Mouse (Mus musculus): ENCODE data around the gene Hoxd3.

The Hoxd3 gene

DNA sequence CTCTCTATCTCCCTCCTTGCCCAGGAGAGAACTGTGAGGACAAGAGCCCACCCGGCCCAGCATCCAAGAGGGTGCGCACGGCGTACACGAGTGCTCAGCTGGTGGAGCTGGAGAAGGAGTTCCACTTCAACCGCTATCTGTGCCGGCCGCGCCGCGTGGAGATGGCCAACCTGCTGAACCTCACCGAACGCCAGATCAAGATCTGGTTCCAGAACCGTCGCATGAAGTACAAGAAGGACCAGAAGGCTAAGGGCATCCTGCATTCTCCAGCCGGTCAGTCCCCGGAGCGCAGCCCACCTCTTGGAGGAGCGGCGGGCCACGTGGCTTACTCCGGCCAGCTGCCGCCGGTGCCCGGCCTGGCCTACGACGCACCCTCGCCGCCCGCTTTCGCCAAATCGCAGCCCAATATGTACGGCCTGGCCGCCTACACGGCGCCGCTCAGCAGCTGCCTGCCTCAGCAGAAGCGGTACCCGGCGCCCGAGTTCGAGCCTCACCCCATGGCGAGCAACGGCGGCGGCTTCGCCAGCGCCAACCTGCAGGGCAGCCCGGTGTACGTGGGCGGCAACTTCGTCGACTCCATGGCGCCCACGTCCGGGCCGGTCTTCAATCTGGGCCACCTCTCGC is 34.7 kb downstream of the Hoxd3 start:
- DNase-seq (ENCODE audit: low spot score): no peak

DNA sequence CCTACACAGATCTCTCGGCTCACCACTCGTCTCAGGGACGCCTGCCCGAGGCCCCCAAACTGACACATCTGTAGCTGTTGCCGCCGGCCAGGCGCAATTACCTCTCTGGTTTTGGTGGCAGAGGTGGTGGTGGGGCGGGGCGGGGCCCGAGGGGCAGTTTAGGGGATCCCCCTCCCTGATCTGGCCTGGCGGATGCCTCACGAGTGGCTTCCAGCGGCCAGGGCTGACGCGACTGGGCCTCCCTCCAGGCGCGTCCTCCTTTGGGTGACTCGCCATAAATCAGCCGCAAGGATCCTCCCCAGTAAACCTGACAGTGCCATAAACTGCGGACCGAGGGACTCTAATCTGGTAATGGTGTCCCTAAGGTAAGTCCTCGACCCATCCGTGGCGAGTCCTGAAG is 35.3 kb downstream of the Hoxd3 start:
- DNase-seq (ENCODE audit: low spot score): no peak

DNA sequence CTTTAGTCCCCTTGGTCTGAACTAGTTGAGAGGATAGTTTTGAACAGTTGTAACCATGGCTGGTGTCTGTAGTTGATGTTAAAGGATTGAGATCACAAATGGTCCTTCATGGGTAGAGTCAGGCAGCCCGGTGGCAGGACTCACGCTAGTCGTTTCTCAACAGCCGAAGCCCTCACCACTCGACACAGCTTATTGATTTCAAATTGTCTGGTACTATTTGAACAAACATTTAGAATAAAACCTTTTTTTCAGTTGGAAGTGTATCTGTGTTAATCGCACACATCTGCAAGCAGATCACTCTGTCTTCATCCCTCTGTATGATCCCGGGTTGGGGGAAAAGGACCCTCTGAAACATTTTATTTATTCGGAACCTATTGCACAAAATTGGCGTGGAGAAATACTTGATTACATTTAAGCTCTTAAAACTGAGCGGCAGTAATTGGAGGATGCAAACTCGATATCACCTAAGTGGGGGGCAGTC is 36.0 kb downstream of the Hoxd3 start:
- DNase-seq (ENCODE audit: low spot score): no peak

GRCm38 (mm10) chr2:74748436-74748995 is 36.8 kb downstream of the Hoxd3 start:
- DNase-seq (ENCODE audit: low spot score): no peak

DNA sequence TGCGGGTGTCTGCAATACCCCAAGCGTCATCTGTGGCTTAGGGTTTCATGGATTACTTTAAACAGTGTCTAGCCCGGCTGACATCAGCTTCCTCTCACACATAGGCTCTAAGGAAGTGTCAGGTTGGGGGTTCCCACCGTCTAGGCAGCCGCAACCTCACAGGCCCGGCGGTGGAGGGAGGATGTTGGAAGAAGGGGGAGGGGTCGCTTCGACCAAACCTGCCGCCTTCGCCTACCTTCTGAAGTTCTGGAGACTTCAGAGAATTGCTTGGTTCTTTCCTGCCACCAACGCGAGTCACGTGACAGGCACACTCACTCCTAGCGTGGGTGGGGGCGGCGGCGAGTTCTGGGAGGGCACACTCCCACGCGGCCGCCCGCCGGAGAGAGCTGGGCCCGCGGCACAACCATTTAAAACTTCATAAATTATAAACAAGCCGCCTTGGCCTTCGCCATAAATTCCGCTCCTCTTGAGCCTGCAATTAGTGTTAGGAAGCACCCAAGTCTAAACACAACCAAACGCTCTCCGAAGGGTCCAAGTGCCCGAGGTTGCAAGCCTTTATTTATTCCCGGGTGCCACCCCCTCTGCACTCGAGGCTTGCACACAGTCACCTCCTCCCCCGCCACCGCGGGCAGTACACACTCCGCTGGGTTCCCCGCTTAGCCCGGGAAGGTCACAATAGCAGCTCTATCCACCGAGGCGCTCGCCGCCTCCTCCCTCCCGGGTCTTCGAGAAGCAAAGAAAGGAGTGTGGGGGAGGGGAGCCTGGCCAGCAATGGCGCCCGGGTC is 37.8 kb downstream of the Hoxd3 start:
- DNase-seq (ENCODE audit: low spot score): no peak

GRCm38 (mm10) chr2:74750731-74751250 is 39.1 kb downstream of the Hoxd3 start:
- no peak for DNase-seq (ENCODE audit: low spot score)

- no peak for DNase-seq (ENCODE audit: low spot score)
Observed at GRCm38 (mm10) chr2:74751861-74752260, 40.1 kb downstream of the Hoxd3 start.

- DNase-seq (ENCODE audit: low spot score): no peak
Observed at GRCm38 (mm10) chr2:74752431-74753174, 40.9 kb downstream of the Hoxd3 start.

- no peak for DNase-seq (ENCODE audit: low spot score)
Observed at GRCm38 (mm10) chr2:74753175-74753523, 41.4 kb downstream of the Hoxd3 start.

- no peak for DNase-seq (ENCODE audit: low spot score)
Observed at GRCm38 (mm10) chr2:74753711-74754110, 42.0 kb downstream of the Hoxd3 start.

- DNase-seq (ENCODE audit: low spot score): no peak
Observed at GRCm38 (mm10) chr2:74760146-74760545, 48.4 kb downstream of the Hoxd3 start.

- no peak for DNase-seq (ENCODE audit: low spot score)
Observed at GRCm38 (mm10) chr2:74761941-74762340, 50.2 kb downstream of the Hoxd3 start.

DNA sequence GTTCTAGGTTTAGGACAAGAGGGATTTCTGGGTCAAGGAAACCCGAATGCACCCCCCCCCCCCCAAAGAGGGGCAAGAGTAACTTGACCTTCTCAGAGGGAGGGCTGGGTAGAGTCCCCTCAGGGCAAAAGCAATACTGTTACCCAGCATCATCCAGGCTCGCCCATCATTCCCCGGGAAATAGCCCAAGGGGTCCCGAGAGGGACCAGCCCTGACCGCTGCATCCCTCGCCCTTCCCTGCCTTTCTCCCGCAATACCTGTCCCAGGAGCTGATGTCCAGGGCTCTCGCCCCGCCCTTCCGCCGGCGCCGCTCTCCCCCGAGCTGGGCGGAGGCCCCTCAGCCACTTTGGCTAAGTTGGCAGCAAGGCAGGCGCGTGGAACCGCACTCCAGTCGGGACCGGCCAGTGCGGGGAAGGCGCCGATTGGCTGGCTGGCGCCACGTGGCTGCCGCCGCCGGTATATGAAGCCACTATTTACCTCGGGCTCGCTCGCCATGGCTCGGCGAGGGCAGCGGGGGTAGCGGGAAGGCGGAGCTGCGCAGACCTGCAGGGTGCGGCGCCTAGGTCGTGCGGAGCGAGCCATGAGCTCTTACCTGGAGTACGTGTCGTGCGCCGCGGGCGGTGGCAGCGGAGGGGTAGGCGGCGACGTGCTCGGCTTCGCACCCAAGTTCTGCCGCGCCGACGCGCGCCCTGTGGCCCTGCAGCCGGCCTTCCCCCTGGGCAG is 51.0 kb downstream of the Hoxd3 start, which contains the start of gene Hoxd1:
Gene Hoxd1 (plus strand): TSS at position 459 of the 723 bp plus-strand sequence.
- DNase-seq (ENCODE audit: low spot score): no peak

GRCm38 (mm10) chr2:74763245-74763735 is 51.6 kb downstream of the Hoxd3 start:
- DNase-seq (ENCODE audit: low spot score): no peak

DNA sequence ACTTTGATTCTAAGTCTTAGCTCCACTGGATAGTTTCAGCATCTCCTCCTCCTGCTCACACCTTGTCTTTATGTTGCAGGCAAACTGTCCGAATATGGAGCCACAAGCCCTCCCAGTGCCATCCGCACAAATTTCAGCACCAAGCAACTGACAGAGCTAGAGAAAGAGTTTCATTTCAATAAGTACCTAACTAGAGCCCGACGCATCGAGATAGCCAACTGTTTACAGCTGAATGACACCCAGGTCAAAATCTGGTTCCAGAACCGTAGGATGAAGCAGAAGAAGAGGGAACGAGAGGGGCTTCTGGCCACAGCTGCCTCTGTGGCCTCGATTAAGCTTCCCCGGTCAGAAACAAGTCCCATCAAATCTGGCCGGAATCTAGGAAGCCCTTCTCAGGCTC is 52.2 kb downstream of the Hoxd3 start:
- no peak for DNase-seq (ENCODE audit: low spot score)

- DNase-seq (ENCODE audit: low spot score): no peak
Observed at GRCm38 (mm10) chr2:74774359-74774758, 62.6 kb downstream of the Hoxd3 start.

DNA sequence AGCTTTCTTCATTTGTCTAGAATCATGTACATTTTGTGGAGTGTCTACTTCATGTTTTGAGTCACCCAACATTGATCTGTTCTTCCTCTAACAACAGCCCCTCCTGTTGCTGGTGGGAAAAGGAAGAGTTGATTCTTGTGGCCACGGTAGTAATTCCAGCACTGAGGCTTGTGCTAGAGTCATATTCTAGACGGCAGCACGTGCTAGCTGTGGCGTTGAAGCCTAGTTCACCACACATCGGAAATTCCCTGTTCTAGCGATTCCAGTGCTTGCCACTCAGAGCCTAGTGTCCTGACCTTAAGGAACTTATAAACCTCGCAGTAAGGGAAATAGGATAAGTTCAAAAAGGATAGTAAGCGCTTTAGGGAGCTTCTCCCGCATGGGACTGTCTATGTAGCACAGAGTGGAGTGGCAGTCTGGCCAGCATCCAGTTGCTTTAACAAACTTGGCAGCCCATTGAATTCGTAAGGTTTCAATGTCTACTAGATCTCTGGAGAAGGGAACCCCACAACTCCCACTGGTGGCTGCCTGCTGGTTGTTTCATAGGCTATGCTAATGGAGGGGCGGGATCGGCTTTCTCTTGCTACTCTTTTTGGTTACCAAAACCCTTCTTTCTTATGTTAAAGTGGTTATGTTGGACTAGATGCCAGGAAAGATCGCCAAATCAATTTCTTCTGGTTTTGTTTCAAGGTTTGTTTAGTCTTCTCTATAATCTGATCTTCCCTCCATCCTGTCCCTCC is 66.0 kb downstream of the Hoxd3 start:
- DNase-seq (ENCODE audit: low spot score): no peak

- no peak for DNase-seq (ENCODE audit: low spot score)
Observed at GRCm38 (mm10) chr2:74781386-74781785, 69.7 kb downstream of the Hoxd3 start.

GRCm38 (mm10) chr2:74795531-74795930 is 83.8 kb downstream of the Hoxd3 start:
- no peak for DNase-seq (ENCODE audit: low spot score)
